Mouse (Mus musculus): ENCODE measurements at regions not wholly inside any gene's neighbourhood (a gene's known extent, or its start where the extent isn't known, plus 50 kb on each side); places are given as distances from the start of the nearest gene placed in this dataset.

DNA sequence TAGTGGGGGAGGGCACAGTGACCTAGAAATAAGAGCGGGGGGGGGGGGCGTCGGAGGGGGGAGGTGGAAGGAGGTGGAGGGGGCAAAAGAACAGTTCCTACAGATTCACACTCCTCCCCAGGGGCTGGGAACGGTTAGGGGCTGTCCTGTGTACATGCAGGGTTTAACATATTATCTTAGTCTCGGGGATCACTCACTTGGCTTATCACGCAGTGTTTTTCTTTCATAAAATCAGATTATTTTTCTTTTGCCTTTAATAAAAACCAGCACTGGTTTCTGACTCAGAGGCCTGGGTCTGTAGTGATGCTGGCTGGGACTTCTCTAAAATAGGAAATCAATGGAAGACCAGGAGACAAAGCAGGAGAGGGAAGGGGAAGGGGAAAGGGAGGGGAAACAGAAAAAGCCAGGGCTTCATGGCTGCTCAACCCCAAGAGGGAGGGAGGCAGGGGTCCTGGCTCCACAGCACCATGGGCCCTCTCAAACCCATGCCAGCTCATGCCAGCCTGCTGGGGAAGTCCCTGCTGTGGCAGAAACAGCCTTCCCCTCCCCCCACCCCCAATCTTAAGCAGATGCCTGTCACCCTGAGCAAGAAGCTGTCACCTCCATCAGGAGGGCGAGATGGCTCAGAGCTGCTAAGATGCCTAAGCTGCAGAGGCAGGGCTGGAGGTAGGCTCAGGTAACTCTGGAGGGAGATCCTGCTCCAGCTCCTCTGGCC lies 108.3 kb upstream of the Syt13 start:
- no peak for DNase-seq

- DNase-seq: no peak
Measured at GRCm38 (mm10) chr2:92807404-92807803, 107.5 kb upstream of the Syt13 start.

- DNase-seq: no peak
Measured at GRCm38 (mm10) chr2:92808121-92808520, 106.8 kb upstream of the Syt13 start.

DNA sequence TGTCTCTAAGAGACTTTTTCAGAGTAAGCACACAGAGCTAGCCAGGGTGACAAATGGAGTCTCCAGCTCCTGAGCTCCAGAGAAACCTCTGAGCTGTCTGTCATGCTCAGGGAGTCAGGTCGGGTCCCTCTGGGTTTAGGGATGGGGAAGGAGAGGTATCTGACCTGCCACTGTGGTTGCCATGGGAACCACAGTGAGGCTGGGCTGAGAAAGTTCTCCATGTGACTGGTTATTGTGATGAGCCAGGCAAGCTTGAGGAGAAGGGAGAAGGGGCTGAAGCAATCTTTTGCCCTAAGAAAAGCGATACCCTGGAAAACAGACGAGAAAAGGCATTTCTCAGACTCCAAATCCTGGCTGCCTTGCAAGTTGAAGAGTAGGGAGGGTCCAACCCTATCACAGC lies 105.7 kb upstream of the Syt13 start:
- DNase-seq: no peak

GRCm38 (mm10) chr2:92809681-92810323 lies 105.1 kb upstream of the Syt13 start:
- DNase-seq: no peak

DNA sequence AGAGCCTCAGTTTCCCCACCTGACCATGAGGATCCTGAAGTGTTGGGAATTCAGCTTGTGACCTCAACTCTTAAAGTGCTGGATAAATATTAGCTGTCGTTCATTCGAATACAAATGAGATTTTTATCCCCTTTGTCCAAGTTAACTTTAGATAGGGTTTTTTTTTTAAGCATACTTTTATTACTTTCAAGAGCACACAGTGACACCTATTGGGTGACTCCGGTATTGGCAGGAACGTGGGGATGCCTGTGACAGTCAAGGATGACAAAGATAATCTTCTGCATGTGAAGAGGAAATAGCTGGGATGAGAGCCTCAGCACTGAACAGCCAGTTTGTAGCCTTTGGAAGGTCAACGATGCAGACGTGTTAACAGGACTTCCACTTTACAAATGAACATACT lies 103.9 kb upstream of the Syt13 start:
- DNase-seq: peak; percentile 74 to 75

DNA sequence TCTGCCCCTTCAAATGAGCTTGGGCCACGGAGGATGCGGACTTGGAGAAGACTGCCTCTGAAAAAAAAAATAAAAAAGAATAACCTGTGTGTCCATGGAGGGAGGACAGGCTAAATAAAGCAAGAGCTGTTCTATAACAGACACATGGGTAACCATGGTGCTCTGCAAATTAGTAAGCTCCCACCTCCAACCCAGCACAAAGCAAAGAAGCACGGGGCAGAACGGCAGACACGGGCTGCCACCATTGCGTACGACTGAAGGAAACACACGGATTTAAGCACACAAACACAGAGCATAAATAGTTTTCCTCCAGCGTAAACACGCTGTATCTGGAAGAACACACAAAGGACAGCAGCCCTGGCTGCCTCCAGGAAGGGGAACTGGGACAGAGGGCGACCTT lies 101.9 kb upstream of the Syt13 start:
- DNase-seq: no peak

GRCm38 (mm10) chr2:92819586-92819985 lies 95.3 kb upstream of the Syt13 start:
- DNase-seq: no peak

DNA sequence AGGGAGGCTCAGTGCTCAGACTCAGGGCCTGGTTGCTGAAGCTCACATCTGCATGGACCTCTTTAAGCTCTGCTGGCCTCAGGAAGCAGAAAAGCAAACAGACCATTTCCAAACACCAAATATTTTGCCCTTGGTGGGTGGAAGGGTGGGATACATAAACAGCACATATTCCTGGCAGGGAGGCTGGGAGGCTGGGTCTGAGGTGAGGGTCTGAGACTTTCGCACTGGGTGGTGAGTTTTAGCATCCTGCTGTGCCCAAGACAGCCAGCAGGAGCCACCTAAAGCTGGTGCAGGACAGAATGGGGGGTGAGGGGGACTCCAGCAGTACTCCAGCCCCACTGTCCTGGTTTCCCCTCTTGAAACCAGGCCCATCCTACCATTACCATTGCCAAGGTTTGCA lies 90.6 kb upstream of the Syt13 start:
- no peak for DNase-seq

GRCm38 (mm10) chr2:92825395-92825794 lies 89.5 kb upstream of the Syt13 start:
- peak in 1 of 2 experiments; percentile 32 for DNase-seq

DNA sequence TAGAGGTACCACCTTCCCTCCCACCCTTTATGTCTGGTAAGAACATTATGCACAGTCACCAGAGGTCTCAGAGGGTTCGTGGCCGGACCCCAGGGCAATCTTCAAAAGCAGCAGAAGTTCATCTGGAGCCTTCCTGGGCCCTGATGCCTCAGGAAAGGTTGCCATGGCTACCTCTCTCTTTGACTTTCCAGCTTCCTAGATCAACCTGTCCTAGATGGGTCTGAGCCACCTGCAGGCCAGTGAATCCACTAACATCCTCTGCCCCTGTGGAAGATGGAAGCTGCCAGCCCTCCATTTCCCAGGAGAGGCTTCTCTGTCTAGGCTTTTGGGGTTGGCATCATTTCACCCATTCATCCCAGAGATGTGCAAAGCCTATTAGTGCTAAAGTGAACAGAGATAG lies 84.8 kb upstream of the Syt13 start:
- DNase-seq: no peak

DNA sequence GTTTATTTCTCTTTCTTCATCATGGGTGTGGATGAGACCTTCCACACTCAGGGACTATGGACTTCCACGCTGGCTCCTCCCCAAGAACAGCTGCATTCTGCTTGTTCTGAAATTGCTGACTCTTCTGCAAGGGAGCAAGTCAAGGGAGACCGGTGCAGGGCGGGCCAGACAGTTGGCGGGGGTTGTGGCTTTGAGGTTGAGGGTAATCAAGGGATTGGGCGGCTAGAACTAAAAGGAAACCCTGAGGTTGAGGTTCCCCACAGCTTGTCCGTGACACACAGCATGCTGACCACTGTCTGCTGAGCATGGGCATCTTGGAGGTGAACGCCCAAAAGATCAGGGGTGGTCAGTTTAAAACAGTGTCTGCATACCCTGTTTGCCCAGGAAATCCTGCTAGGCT lies 83.1 kb upstream of the Syt13 start:
- DNase-seq: peak; percentile 42 to 67

GRCm38 (mm10) chr2:92836203-92836602 lies 78.7 kb upstream of the Syt13 start:
- DNase-seq: no peak

- DNase-seq: no peak
Measured at GRCm38 (mm10) chr2:92838012-92838411, 76.9 kb upstream of the Syt13 start.

- DNase-seq: peak; percentile 85 to 86
Measured at GRCm38 (mm10) chr2:92840009-92840408, 74.9 kb upstream of the Syt13 start.

GRCm38 (mm10) chr2:92841626-92842025 lies 73.3 kb upstream of the Syt13 start:
- DNase-seq: peak; percentile 32 to 63

DNA sequence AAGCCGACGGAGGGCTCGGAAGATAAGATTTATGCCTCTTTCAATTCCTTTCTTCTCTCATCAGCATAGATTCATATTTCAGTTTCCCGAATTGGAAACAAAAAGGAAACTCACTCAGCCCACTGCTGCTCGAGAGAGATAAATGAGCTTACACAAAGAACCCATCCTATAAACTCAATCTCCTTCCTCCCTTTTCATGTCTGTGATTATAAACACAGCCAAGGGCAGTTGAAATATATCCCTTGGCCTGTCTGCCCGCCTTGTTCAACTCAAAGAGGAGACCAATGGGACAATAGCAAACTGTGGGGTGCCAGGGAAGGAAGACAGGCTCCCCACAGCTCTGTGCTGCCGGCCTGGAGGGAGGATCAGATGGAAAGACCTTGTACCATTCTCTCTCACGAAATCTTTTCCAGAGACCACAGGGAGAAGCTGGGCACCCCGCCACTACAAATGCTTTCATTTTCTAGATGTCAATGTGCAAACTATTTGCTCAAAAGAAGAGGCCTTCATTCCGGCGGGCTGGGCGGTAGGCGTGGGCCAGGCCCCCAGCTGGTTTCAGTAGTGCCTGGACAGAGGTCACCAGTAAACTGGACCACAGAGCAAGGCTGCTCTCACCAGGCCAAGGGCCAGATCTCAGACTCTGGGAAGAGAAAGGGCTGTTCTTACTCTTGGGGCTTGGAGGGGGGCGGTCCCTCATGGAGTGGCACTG lies 69.7 kb upstream of the Syt13 start:
- DNase-seq: peak; percentile 79 to 88

GRCm38 (mm10) chr2:92848962-92849361 lies 65.9 kb upstream of the Syt13 start:
- peak in 1 of 2 experiments; percentile 22 for DNase-seq

- DNase-seq: peak; percentile 30 to 31
Measured at GRCm38 (mm10) chr2:92851336-92851735, 63.6 kb upstream of the Syt13 start.

DNA sequence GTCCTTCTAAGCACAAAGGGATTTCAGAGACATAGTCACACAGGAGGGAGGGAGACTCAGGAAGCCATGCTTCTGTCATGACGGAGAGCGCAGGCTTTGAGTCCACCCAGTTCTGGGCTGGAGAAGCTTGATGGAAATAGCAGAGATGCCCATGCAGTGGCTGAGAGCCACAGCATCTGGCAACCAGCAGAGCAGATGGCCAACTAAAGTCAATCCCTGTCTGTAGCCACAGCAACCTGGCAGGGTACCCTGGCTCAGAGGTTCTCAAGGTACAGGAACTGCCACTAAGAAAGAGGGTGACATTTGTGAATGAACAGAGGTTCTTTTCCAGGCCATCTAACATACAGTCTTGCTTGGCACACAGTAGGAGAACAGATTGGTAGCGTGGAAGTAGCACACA lies 61.7 kb upstream of the Syt13 start:
- DNase-seq: no peak

DNA sequence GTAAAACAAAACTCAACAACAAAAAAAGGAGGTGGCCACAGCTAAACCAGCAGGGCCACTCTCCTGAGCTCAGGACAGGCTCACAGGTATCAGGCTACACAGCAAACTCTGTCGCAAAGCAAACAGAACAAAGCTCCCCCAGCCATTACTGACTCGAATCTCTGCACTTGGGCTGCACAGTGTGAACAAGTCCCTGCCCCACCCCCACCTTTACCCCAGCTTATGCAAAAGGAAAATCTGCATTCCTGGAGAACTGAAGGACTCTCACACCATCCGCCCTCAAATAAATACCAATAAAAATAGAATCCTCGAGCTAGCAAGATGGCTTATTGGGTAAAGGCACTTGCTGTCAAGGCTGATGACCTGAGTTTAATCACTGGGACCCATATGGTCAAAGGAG lies 60.6 kb upstream of the Syt13 start:
- no peak for DNase-seq

- DNase-seq: no peak
Measured at GRCm38 (mm10) chr2:92856047-92856446, 58.9 kb upstream of the Syt13 start.

- DNase-seq: no peak
Measured at GRCm38 (mm10) chr2:92860502-92861197, 54.2 kb upstream of the Syt13 start.

All from kidney, postnatal 4 days (tissue).